ENCODE assay signal across 21 mouse cellular contexts in the genomic region with DNA sequence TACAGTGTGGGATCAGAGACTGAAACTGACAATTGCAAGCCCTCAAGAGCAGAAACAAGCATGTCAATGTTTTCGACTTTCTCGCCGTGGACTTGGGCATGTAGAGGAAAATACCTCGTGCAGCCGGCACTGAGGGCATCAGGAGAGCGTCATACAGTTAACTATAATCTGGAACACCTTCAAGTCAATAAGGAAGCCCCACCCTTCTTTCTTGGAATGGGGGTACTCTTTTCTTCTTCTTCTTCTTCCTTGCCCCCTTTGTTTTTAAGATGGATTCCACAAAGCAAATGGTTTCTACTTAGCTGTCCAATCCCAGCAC.
A peak's percentile ranks its signal among the peaks of the same experiment; 100 is the strongest.
DNase-seq lines count a peak whose midpoint lies in the region; ATAC-seq lines count a peak whose summit lies in the region.
"Had no signal": no experiment of that assay in that cellular context is flagged by ENCODE, and none has a peak within 500 bp of the region (broad histone marks: within the 10 kb centered on the region; RNA-seq: fewer than 3 reads in every experiment).

No protein-coding gene starts in this region.

- 0 out of 4 replicates have a peak overlapping the region, but pooled peaks of 1 of the 2 experiments have one; percentile 19 for H3K27ac ChIP-seq in heart, embryonic 14.5 days (replicated peaks in 1 of 2; ENCODE audit: control insufficient read depth in 1 of 2, insufficient read depth in 1 of 2, low read depth in 2 of 2, low read length in 2 of 2)
- peak overlapping the region; percentile 73 for H3K27ac ChIP-seq in lung, embryonic 15.5 days
- peak overlapping the region; percentile 55 for H3K27ac ChIP-seq in limb, embryonic 13.5 days
- H3K27ac ChIP-seq in stomach, embryonic 16.5 days (ENCODE audit: low read length): peak overlapping the region; percentile 43
- H3K27ac ChIP-seq: embryonic facial prominence, embryonic 12.5 days; hindbrain, embryonic 15.5 days; liver, embryonic 14.5 days; neural tube, embryonic 13.5 days had no signal

- H3K4me3 ChIP-seq in heart, embryonic 14.5 days (ENCODE audit: control insufficient read depth in 1 of 2, insufficient read depth in 1 of 2, low read depth in 1 of 2, low read length in 2 of 2): no peak overlapping the region
- no peak overlapping the region for H3K4me3 ChIP-seq in lung, embryonic 15.5 days
- H3K4me3 ChIP-seq in limb, embryonic 13.5 days: no peak overlapping the region
- no peak overlapping the region for H3K4me3 ChIP-seq in stomach, embryonic 16.5 days (replicated peaks; ENCODE audit: low read length)
- H3K4me3 ChIP-seq: embryonic facial prominence, embryonic 12.5 days; erythroblast, embryonic 14.5 days; hindbrain, embryonic 15.5 days; neural tube, embryonic 13.5 days had no signal

- no peaks in the 10 kb centered on the region for H3K9me3 ChIP-seq in heart, embryonic 14.5 days (ENCODE audit: control insufficient read depth, low read length)
- no peaks in the 10 kb centered on the region for H3K9me3 ChIP-seq in lung, embryonic 15.5 days
- H3K9me3 ChIP-seq in limb, embryonic 13.5 days: no peaks in the 10 kb centered on the region
- H3K9me3 ChIP-seq in stomach, embryonic 16.5 days (replicated peaks; ENCODE audit: control insufficient read depth, low read length): no peaks in the 10 kb centered on the region
- H3K9me3 ChIP-seq: embryonic facial prominence, embryonic 12.5 days; hindbrain, embryonic 15.5 days; neural tube, embryonic 13.5 days had no signal

- H3K36me3 ChIP-seq in heart, embryonic 14.5 days (ENCODE audit: control insufficient read depth, insufficient read depth, low read length): no peaks in the 10 kb centered on the region
- no peaks in the 10 kb centered on the region for H3K36me3 ChIP-seq in lung, embryonic 15.5 days
- H3K36me3 ChIP-seq in limb, embryonic 13.5 days: no peaks in the 10 kb centered on the region
- H3K36me3 ChIP-seq in stomach, embryonic 16.5 days (ENCODE audit: control insufficient read depth, insufficient read depth, low read length): no peaks in the 10 kb centered on the region
- H3K36me3 ChIP-seq: embryonic facial prominence, embryonic 12.5 days; hindbrain, embryonic 15.5 days; neural tube, embryonic 13.5 days had no signal

- no peaks in the 10 kb centered on the region for H3K27me3 ChIP-seq in heart, embryonic 14.5 days (ENCODE audit: control insufficient read depth, insufficient read depth, low read length)
- no peaks in the 10 kb centered on the region for H3K27me3 ChIP-seq in lung, embryonic 15.5 days
- no peaks in the 10 kb centered on the region for H3K27me3 ChIP-seq in limb, embryonic 13.5 days
- H3K27me3 ChIP-seq in stomach, embryonic 16.5 days (ENCODE audit: control insufficient read depth, insufficient read depth, low read length): no peaks in the 10 kb centered on the region
- H3K27me3 ChIP-seq: hindbrain, embryonic 15.5 days; neural tube, embryonic 13.5 days had no signal

- ATAC-seq in heart, embryonic 14.5 days (ENCODE audit: insufficient number of reproducible peaks, insufficient read depth, low FRiP score, low read depth): no peak
- no peak for ATAC-seq in lung, embryonic 15.5 days (ENCODE audit: borderline replicate concordance, extremely low read depth, low FRiP score, low TSS enrichment)
- no peak for ATAC-seq in limb, embryonic 13.5 days (ENCODE audit: low FRiP score, low read depth)
- no peak for ATAC-seq in stomach, embryonic 16.5 days (ENCODE audit: insufficient read depth, low FRiP score)
- ATAC-seq: forebrain, embryonic 14.5 days had no signal

- H3K4me1 ChIP-seq in heart, embryonic 14.5 days (ENCODE audit: control insufficient read depth in 2 of 2, insufficient read depth in 2 of 2, low read length in 2 of 2): peaks cover 15 to 23% of the 10 kb centered on the region in 2 experiments
- peaks cover 55% of the 10 kb centered on the region for H3K4me1 ChIP-seq in lung, embryonic 15.5 days
- H3K4me1 ChIP-seq in limb, embryonic 13.5 days: peaks cover 18% of the 10 kb centered on the region
- H3K4me1 ChIP-seq in stomach, embryonic 16.5 days (ENCODE audit: control insufficient read depth, insufficient read depth, low read length): peaks cover 29% of the 10 kb centered on the region
- H3K4me1 ChIP-seq: hindbrain, embryonic 15.5 days had no signal

- H3K4me2 ChIP-seq in heart, embryonic 14.5 days (ENCODE audit: low read length): peak overlapping the region; percentile 31; the same call in 1 of the 2 replicates
- H3K4me2 ChIP-seq in lung, embryonic 15.5 days: no peak overlapping the region
- H3K4me2 ChIP-seq in limb, embryonic 13.5 days (replicated peaks): no peak overlapping the region
- no peak overlapping the region for H3K4me2 ChIP-seq in stomach, embryonic 16.5 days (ENCODE audit: low read depth, low read length)
- H3K4me2 ChIP-seq: embryonic facial prominence, embryonic 12.5 days; hindbrain, embryonic 15.5 days; neural tube, embryonic 13.5 days had no signal

- H3K9ac ChIP-seq in heart, embryonic 14.5 days (ENCODE audit: low read length): no peak overlapping the region
- H3K9ac ChIP-seq in lung, embryonic 15.5 days: no peak overlapping the region
- no peak overlapping the region for H3K9ac ChIP-seq in limb, embryonic 13.5 days
- H3K9ac ChIP-seq in stomach, embryonic 16.5 days (ENCODE audit: low read length): no peak overlapping the region
- H3K9ac ChIP-seq: embryonic facial prominence, embryonic 12.5 days; hindbrain, embryonic 15.5 days; liver, embryonic 14.5 days; neural tube, embryonic 13.5 days had no signal

- WGBS in heart, embryonic 14.5 days: 36% methylated on average over 6 of the region's 6 CpGs
- WGBS in lung, embryonic 15.5 days: 49% methylated on average over 6 of the region's 6 CpGs
- 66% methylated on average over 6 of the region's 6 CpGs for WGBS in limb, embryonic 13.5 days
- WGBS in stomach, embryonic 16.5 days: 46% methylated on average over 6 of the region's 6 CpGs

- intact Hi-C loops in heart, postnatal 36 days (cut with DNase I): no loop called here

- no peak for DNase-seq in heart, postnatal 36 days
- DNase-seq in lung, postnatal 14 days: no peak
- no peak for DNase-seq in spleen, adult 12 weeks (ENCODE audit: low spot score)
- DNase-seq: adrenal gland, postnatal 25 days; B cell, adult 2 months; cerebellum, adult 11 months; gastrocnemius, postnatal 36 days; kidney, adult 2 months; kidney, postnatal 25 days; midbrain, embryonic 14.5 days; right cerebral cortex, adult 18-20 months had no signal
